Mouse (Mus musculus) ES-E14 (cell line): ENCODE data around the gene Nop2.

Source experiments
- CHD2 ChIP-seq: IDR thresholded peaks from 2 replicates; pipeline ENCODE4 v1.6.1; 2014; ENCODE audit warnings: mild to moderate bottlenecking, low read depth, low read length, inconsistent platforms
- HCFC1 ChIP-seq: IDR thresholded peaks from 2 replicates; pipeline ENCODE4 v1.6.1; 2012; ENCODE audit warnings: low read length, inconsistent platforms, borderline replicate concordance; ENCODE audit not compliant: insufficient read depth
- MAFK ChIP-seq: IDR thresholded peaks from 2 replicates; pipeline ENCODE4 v1.6.1; 2014; ENCODE audit warnings: mild to moderate bottlenecking, low read depth, low read length, inconsistent platforms; ENCODE audit not compliant: insufficient read depth
- ZC3H11A ChIP-seq: IDR thresholded peaks from 2 replicates; pipeline ENCODE4 v1.6.1; 2012; ENCODE audit warnings: low read depth, mild to moderate bottlenecking, inconsistent platforms, low read length, borderline replicate concordance
- ZNF384 ChIP-seq: IDR thresholded peaks from 2 replicates; pipeline ENCODE4 v1.6.1; 2012; ENCODE audit warnings: low read depth, low read length, inconsistent platforms

GRCm38 (mm10) chr6:125147329-125147728 lies 15.6 kb downstream of the Nop2 start:
- TF ChIP-seq ZNF384 (no peak), CHD2 (no peak), MAFK (no peak), HCFC1 (no peak), ZC3H11A (no peak)
